Mouse (Mus musculus) megakaryocyte, embryonic 14.5 days (primary cell): ENCODE results near the gene Capza2.

ENCODE experiments used
- FLI1 ChIP-seq: IDR thresholded peaks from 2 replicates; pipeline ENCODE4 v1.6.1; 2012; ENCODE audit warnings: low read length, inconsistent platforms, mixed read lengths
- GATA1 ChIP-seq: IDR thresholded peaks from 3 replicates; pipeline ENCODE4 v1.6.1; 2012; ENCODE audit warnings: mixed read lengths, low read length, inconsistent platforms, borderline replicate concordance

DNA sequence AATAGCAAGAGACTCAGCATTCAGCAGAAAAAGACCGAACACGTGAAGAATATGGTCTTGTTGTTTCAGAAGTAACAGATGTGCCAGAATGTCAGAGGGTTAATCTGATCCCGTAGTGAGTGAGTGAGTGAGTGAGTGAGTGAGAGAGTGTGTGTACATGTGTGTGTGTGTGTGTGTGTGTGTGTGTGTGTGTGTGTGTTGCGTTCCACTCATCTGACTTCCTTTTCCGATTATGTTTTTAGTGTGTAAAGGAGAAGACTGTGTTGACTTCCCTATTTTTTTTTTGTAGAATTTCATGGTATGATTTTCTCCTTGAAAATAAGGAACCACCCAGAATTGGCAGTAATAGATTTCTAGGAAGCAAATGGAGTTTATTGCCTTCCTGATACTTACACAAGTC lies 52.6 kb downstream of the Capza2 start:
- no peak for TF ChIP-seq GATA1
- TF ChIP-seq FLI1: no peak
